Mouse (Mus musculus) spleen, adult 2 months (tissue): Measurements from ENCODE around the gene Fem1a.

Experiments used
- CTCF ChIP-seq: fragments of 200-500 bp; IDR thresholded peaks from 2 replicates; pipeline ENCODE4 v1.5.1; 2011; ENCODE audit warnings: mild to moderate bottlenecking, inconsistent platforms; ENCODE audit not compliant: insufficient read depth, insufficient read length, insufficient replicate concordance; ENCODE audit errors: extremely low read depth
- POLR2A ChIP-seq: fragments of 200-500 bp; IDR thresholded peaks from 2 replicates; pipeline ENCODE4 v1.6.1; 2011; ENCODE audit warnings: low read depth, low read length, inconsistent platforms

DNA sequence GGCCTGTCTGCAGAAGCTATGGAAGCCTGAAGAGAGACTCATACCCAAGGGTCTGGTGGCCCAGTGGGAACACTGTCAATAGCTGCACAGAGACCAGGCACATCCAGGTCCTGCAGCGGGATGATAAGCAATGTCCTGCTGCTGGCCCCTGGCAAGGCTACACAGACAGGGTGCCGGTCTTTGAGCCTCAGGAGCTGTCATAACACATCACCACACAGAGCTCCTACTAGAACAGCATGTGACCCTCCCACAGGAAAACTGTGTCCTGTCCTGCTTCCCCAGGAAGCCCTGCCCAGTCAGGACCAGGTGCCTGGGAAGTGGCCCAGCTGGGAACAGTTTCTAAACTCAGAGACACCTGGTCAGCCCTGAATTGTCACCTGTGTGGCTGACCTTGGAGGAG, 45.5 kb upstream of the Fem1a start:
- TF ChIP-seq POLR2A (no peak), CTCF (no peak)
